ENCODE assay signal across 7 mouse cellular contexts in the genomic region with DNA sequence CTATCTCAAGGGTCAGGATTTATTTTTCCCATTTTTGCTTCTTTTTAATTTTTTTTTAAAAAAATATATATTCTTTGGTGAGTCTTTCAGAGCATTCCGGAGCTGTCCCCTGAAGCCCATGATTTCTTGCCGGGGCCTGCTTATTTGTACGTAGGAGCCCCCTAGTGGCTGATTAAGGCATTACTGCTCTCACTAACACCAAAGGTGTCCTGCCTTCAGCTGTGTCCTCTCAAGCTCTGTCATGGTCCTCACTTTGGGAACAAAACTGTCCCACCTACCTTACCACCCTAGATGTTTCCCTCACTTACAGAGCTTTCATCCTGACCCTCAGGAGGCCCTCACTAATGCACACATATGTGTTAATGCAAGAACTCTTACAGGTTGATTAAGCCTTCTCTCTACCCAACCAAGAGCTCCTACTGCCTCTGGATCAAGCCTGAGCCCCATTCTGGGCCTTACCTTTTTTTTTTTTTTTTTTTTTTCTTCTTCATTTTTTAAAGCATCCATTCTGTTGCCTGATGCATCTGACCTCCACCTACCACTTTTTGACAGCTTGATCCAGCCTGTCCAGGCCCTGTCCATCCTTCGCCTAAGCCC. TPM values are rescaled to one million over a fixed set of nuclear protein-coding genes. Genes with fewer than 3 reads are reported as not detected.
DNase-seq lines count a peak whose midpoint lies in the region; ATAC-seq and TF ChIP-seq lines count a peak whose summit lies in the region.

No protein-coding gene starts in this region.

- WGBS in intestine, postnatal 0 days, result 26% methylated on average over 4 of the region's 4 CpGs
- WGBS in midbrain, embryonic 13.5 days, result 31% methylated on average over 4 of the region's 4 CpGs
- 27% methylated on average over 4 of the region's 4 CpGs for WGBS in small intestine, adult 2 months

- no peak overlapping the region for H3K4me3 ChIP-seq in intestine, postnatal 0 days (ENCODE audit: low read depth, low read length)
- no peak overlapping the region for H3K4me3 ChIP-seq in midbrain, embryonic 13.5 days (replicated peaks)
- H3K4me3 ChIP-seq in small intestine, adult 2 months (ENCODE audit: low read depth, low read length), result no peak overlapping the region

- H3K4me1 ChIP-seq in intestine, postnatal 0 days (replicated peaks; ENCODE audit: control insufficient read depth, insufficient read depth, low read length), result no peaks in the 10 kb centered on the region
- H3K4me1 ChIP-seq in midbrain, embryonic 13.5 days (replicated peaks), result peaks cover 9% of the 10 kb centered on the region; the same call in 1 of the 2 replicates
- H3K4me1 ChIP-seq in small intestine, adult 2 months (ENCODE audit: control insufficient read depth, insufficient read depth, insufficient read length, low read length), result peaks cover 6% of the 10 kb centered on the region

- H3K27ac ChIP-seq in intestine, postnatal 0 days (ENCODE audit: low read depth, low read length), result no peak overlapping the region
- no peak overlapping the region for H3K27ac ChIP-seq in midbrain, embryonic 13.5 days
- no peak overlapping the region for H3K27ac ChIP-seq in small intestine, adult 2 months (ENCODE audit: insufficient read depth, low read depth, low read length)

- no peaks in the 10 kb centered on the region for H3K9me3 ChIP-seq in intestine, postnatal 0 days (ENCODE audit: control insufficient read depth)
- no peaks in the 10 kb centered on the region for H3K9me3 ChIP-seq in midbrain, embryonic 13.5 days

- no peak overlapping the region for H3K9ac ChIP-seq in intestine, postnatal 0 days (ENCODE audit: low read depth, low read length)
- H3K9ac ChIP-seq in midbrain, embryonic 13.5 days (replicated peaks), result no peak overlapping the region

- H3K36me3 ChIP-seq in intestine, postnatal 0 days (ENCODE audit: control insufficient read depth, insufficient read depth), result no peaks in the 10 kb centered on the region
- no peaks in the 10 kb centered on the region for H3K36me3 ChIP-seq in midbrain, embryonic 13.5 days
- no peaks in the 10 kb centered on the region for H3K36me3 ChIP-seq in small intestine, adult 2 months (ENCODE audit: control insufficient read depth, insufficient read depth, low read length)

- no peaks in the 10 kb centered on the region for H3K27me3 ChIP-seq in intestine, postnatal 0 days (replicated peaks; ENCODE audit: control insufficient read depth, insufficient read depth, low read length)
- no peaks in the 10 kb centered on the region for H3K27me3 ChIP-seq in midbrain, embryonic 13.5 days
- H3K27me3 ChIP-seq in small intestine, adult 2 months (ENCODE audit: control insufficient read depth, insufficient read depth, low read length), result no peaks in the 10 kb centered on the region

- peak; percentile 82 for DNase-seq in adrenal gland, adult 2 months
- DNase-seq in embryo, embryonic 10 days (ENCODE audit: low spot score), result peak; percentile 79
- peak; percentile 62 to 84 for DNase-seq in gastrocnemius, postnatal 4 days (ENCODE audit: low spot score in 2 of 2)
- peak; percentile 58 to 76 for DNase-seq in left cerebral cortex, postnatal 36 days (ENCODE audit: low spot score in 2 of 2)

- no peak for ATAC-seq in intestine, postnatal 0 days
- peak; percentile 56 for ATAC-seq in midbrain, embryonic 13.5 days

- intact Hi-C loops in left cerebral cortex, postnatal 36 days (cut with DNase I), result loop anchor here (5.0 to 10.0 kb wide), 3 partner anchors 81 to 151 kb away; a partner anchor contains a TSS

- no peak overlapping the region for H3K4me2 ChIP-seq in intestine, postnatal 0 days (replicated peaks; ENCODE audit: low read depth)
- no peak overlapping the region for H3K4me2 ChIP-seq in midbrain, embryonic 13.5 days (replicated peaks)

- peak; percentile 87 for TF ChIP-seq CTCF in intestine, postnatal 0 days (IDR thresholded peaks at IDR 0.05; ENCODE audit: low read depth)
- peak; percentile 80; the same call in 1 of the 2 replicates for TF ChIP-seq CTCF in small intestine, adult 2 months (IDR thresholded peaks at IDR 0.05; ENCODE audit: extremely low read depth, insufficient read length, insufficient replicate concordance, low read depth, low read length)

- no peak for TF ChIP-seq POLR2A in small intestine, adult 2 months (IDR thresholded peaks at IDR 0.05; ENCODE audit: low read depth, low read length)

RNA-seq across cellular contexts. Expression of a gene that starts 16.2 kb away (rescaled TPM):
- 100 to 1,000 TPM in 1 of 2 experiments, 10 to 100 TPM in 1; 66.9 to 196 TPM for total RNA-seq in adrenal gland, adult 2 months (2021)
- 384 and 508 TPM in 2 replicates for polyA plus RNA-seq in adrenal gland, adult 2 months (2012; rRNA removed)
- total RNA-seq in gastrocnemius, postnatal 4 days (2021), result 1 to 10 TPM; 7.2 to 7.4 TPM
- 2.5 and 2.9 TPM in 2 replicates for polyA plus RNA-seq in intestine, postnatal 0 days (2015; fragmentation: Nextera tagmentation; extraction: Ambion mirVana)
- total RNA-seq in left cerebral cortex, postnatal 36 days (2021), result 1 to 10 TPM; 4.8 to 6.2 TPM
- polyA plus RNA-seq in midbrain, embryonic 13.5 days (2015; fragmentation: Nextera tagmentation; extraction: Ambion mirVana), result 20.2 and 21.8 TPM in 2 replicates
- 3.7 and 5.9 TPM in 2 replicates for polyA plus RNA-seq in small intestine, adult 2 months (2012; rRNA removed)

RNA-seq across cellular contexts. Expression of a gene that starts 59.9 kb away (rescaled TPM):
- 10 to 100 TPM; 81.0 to 90.6 TPM for total RNA-seq in adrenal gland, adult 2 months (2021)
- polyA plus RNA-seq in adrenal gland, adult 2 months (2012; rRNA removed), result 32.2 and 40.2 TPM in 2 replicates
- total RNA-seq in gastrocnemius, postnatal 4 days (2021), result 10 to 100 TPM; 31.8 to 32.0 TPM
- polyA plus RNA-seq in intestine, postnatal 0 days (2015; fragmentation: Nextera tagmentation; extraction: Ambion mirVana), result 8.8 and 9.7 TPM in 2 replicates
- 10 to 100 TPM; 57.6 to 70.1 TPM for total RNA-seq in left cerebral cortex, postnatal 36 days (2021)
- polyA plus RNA-seq in midbrain, embryonic 13.5 days (2015; fragmentation: Nextera tagmentation; extraction: Ambion mirVana), result 29.1 and 32.6 TPM in 2 replicates
- 13.6 and 22.4 TPM in 2 replicates for polyA plus RNA-seq in small intestine, adult 2 months (2012; rRNA removed)

Comparison
In these comparisons a context has a peak if more than half of its experiments do, and no peak if none do; other contexts are left out.
1. RNA of a gene that starts 16.2 kb away (polyA plus RNA-seq): 384 to 508 TPM in adrenal gland, adult 2 months; 20.2 to 21.8 TPM in midbrain, embryonic 13.5 days, 3.7 to 5.9 TPM in small intestine, adult 2 months and 2.5 to 2.9 TPM in intestine, postnatal 0 days; every median in the first group is over 10 times any median in the second.
2. Peak in every context shown above with its lines, with median percentiles within 50 percentile points of each other: DNase-seq.